Mouse (Mus musculus): ENCODE data around the gene Adamts15.

GRCm38 (mm10) chr9:30970001-30970400 is 47.7 kb upstream of the Adamts15 start:
- no peak for TF ChIP-seq CTCF (IDR thresholded peaks at IDR 0.05; ENCODE audit: low read depth, low read length)
- TF ChIP-seq POLR2A (IDR thresholded peaks at IDR 0.05; ENCODE audit: borderline replicate concordance, low read depth, low read length) = no peak
